8 mouse cellular contexts compared by ENCODE assay signal in genomic region chr3:127451070-127451469, GRCm38 (mm10). TPM values are rescaled to one million over a fixed set of nuclear protein-coding genes. Genes with fewer than 3 reads are reported as not detected.
DNase-seq lines count a peak whose midpoint lies in the region; ATAC-seq and TF ChIP-seq lines count a peak whose summit lies in the region.

No protein-coding gene starts in this region.

- peak; percentile 58 for DNase-seq in heart, postnatal 0 days (ENCODE audit: low spot score)
- DNase-seq in spleen, adult 2 months (ENCODE audit: low read depth in 1 of 2, low spot score in 2 of 2): no peak
- no peak for DNase-seq in spleen, postnatal 36 days (ENCODE audit: low spot score in 2 of 2)
- DNase-seq in forelimb bud, embryonic 11.5 days (ENCODE audit: low read depth, low spot score): peak; percentile 51
- DNase-seq in liver, postnatal 0 days: peak; percentile 48
- peak; percentile 49 for DNase-seq in thymus, postnatal 4 days

- no peaks in the 10 kb centered on the region for H3K36me3 ChIP-seq in heart, postnatal 0 days (replicated peaks; ENCODE audit: control insufficient read depth, insufficient read depth, low read length)
- H3K36me3 ChIP-seq in heart, embryonic 12.5 days: no peaks in the 10 kb centered on the region
- H3K36me3 ChIP-seq in spleen, adult 2 months (ENCODE audit: control insufficient read depth, insufficient read depth, low read length): no peaks in the 10 kb centered on the region
- no peaks in the 10 kb centered on the region for H3K36me3 ChIP-seq in liver, postnatal 0 days (replicated peaks; ENCODE audit: insufficient read depth, low read length)

- no peaks in the 10 kb centered on the region for H3K4me1 ChIP-seq in heart, postnatal 0 days (ENCODE audit: control insufficient read depth, insufficient read depth)
- H3K4me1 ChIP-seq in heart, embryonic 12.5 days (replicated peaks): peaks cover 7% of the 10 kb centered on the region; the same call in 1 of the 2 replicates
- no peaks in the 10 kb centered on the region for H3K4me1 ChIP-seq in spleen, adult 2 months (ENCODE audit: control insufficient read depth, insufficient read depth, insufficient read length)
- H3K4me1 ChIP-seq in liver, postnatal 0 days (ENCODE audit: insufficient read depth): no peaks in the 10 kb centered on the region

- no peak overlapping the region for H3K4me2 ChIP-seq in heart, postnatal 0 days (ENCODE audit: low read depth, low read length)
- no peak overlapping the region for H3K4me2 ChIP-seq in heart, embryonic 12.5 days
- no peak overlapping the region for H3K4me2 ChIP-seq in liver, postnatal 0 days (ENCODE audit: low read depth, low read length)

- no peak for TF ChIP-seq POLR2A in spleen, adult 2 months (IDR thresholded peaks at IDR 0.05; ENCODE audit: low read depth, low read length)

- H3K9ac ChIP-seq in heart, postnatal 0 days (replicated peaks; ENCODE audit: low read depth, low read length): no peak overlapping the region
- no peak overlapping the region for H3K9ac ChIP-seq in heart, embryonic 12.5 days
- no peak overlapping the region for H3K9ac ChIP-seq in liver, postnatal 0 days (replicated peaks)

- H3K9me3 ChIP-seq in heart, postnatal 0 days (replicated peaks; ENCODE audit: control insufficient read depth, low read length): no peaks in the 10 kb centered on the region
- no peaks in the 10 kb centered on the region for H3K9me3 ChIP-seq in heart, embryonic 12.5 days (replicated peaks)
- H3K9me3 ChIP-seq in liver, postnatal 0 days (ENCODE audit: low read length): no peaks in the 10 kb centered on the region

- TF ChIP-seq EP300 in heart, postnatal 0 days (IDR thresholded peaks at IDR 0.05; ENCODE audit: low read depth): no peak
- no peak for TF ChIP-seq EP300 in liver, postnatal 0 days (IDR thresholded peaks at IDR 0.05; ENCODE audit: low read depth)

- peak; percentile 74 for TF ChIP-seq CTCF in heart, postnatal 0 days (IDR thresholded peaks at IDR 0.05; ENCODE audit: low read depth)
- TF ChIP-seq CTCF in spleen, adult 2 months (IDR thresholded peaks at IDR 0.05; ENCODE audit: extremely low read depth, insufficient read depth, insufficient read length, insufficient replicate concordance): peak; percentile 37; the same call in 1 of the 2 replicates
- TF ChIP-seq CTCF in liver, postnatal 0 days (IDR thresholded peaks at IDR 0.05; ENCODE audit: low read depth): peak; percentile 80

- H3K4me3 ChIP-seq in heart, postnatal 0 days (ENCODE audit: low read depth, low read length): no peak overlapping the region
- no peak overlapping the region for H3K4me3 ChIP-seq in heart, embryonic 12.5 days
- H3K4me3 ChIP-seq in spleen, adult 2 months (ENCODE audit: extremely low read depth, insufficient read depth, insufficient read length): no peak overlapping the region
- no peak overlapping the region for H3K4me3 ChIP-seq in liver, postnatal 0 days (ENCODE audit: low read depth, low read length)

- 10% methylated on average over 3 of the region's 3 CpGs for WGBS in heart, postnatal 0 days
- WGBS in heart, embryonic 12.5 days: 3% methylated on average over 3 of the region's 3 CpGs
- WGBS in spleen, adult 2 months: 9% methylated on average over 3 of the region's 3 CpGs
- WGBS in liver, postnatal 0 days (ENCODE audit: insufficient replicate concordance): 8% methylated on average over 3 of the region's 3 CpGs

- no peak for ATAC-seq in heart, postnatal 0 days (ENCODE audit: insufficient read depth, low read depth)
- ATAC-seq in heart, embryonic 12.5 days (ENCODE audit: insufficient number of reproducible peaks, low FRiP score): no peak
- 0 out of 2 replicates have a peak, but pooled peaks have one; percentile 58 for ATAC-seq in cerebellum, adult (ENCODE audit: insufficient number of reproducible peaks, low FRiP score, low TSS enrichment)
- ATAC-seq in liver, postnatal 0 days: no peak

- no peaks in the 10 kb centered on the region for H3K27me3 ChIP-seq in heart, postnatal 0 days (ENCODE audit: control insufficient read depth, insufficient read depth, low read length)
- H3K27me3 ChIP-seq in heart, embryonic 12.5 days (replicated peaks): 0 out of 2 replicates have a peak, but pooled peaks cover 4% of the 10 kb centered on the region
- H3K27me3 ChIP-seq in spleen, adult 2 months (ENCODE audit: control insufficient read depth, insufficient read depth, low read length): no peaks in the 10 kb centered on the region
- no peaks in the 10 kb centered on the region for H3K27me3 ChIP-seq in liver, postnatal 0 days (ENCODE audit: insufficient read depth, low read length)

- no peak overlapping the region for H3K27ac ChIP-seq in heart, postnatal 0 days (ENCODE audit: low read depth)
- no peak overlapping the region for H3K27ac ChIP-seq in heart, embryonic 12.5 days (ENCODE audit: poor library complexity, severe bottlenecking)
- no peak overlapping the region for H3K27ac ChIP-seq in spleen, adult 2 months (ENCODE audit: insufficient read depth, low read length)
- H3K27ac ChIP-seq in liver, postnatal 0 days (ENCODE audit: low read depth): no peak overlapping the region

RNA-seq across cellular contexts. Expression of gene Ank2, which starts 48.1 kb away (rescaled TPM):
- 138 and 177 TPM in 2 replicates for total RNA-seq in heart, postnatal 0 days (2014; rRNA removed; ENCODE audit: low replicate concordance)
- 38.8 and 45.1 TPM in 2 replicates for polyA plus RNA-seq in heart, postnatal 0 days (2015; fragmentation: Nextera tagmentation; extraction: Ambion mirVana)
- 42.5 and 45.7 TPM in 2 replicates for polyA plus RNA-seq in heart, embryonic 12.5 days (2016; fragmentation: Nextera tagmentation; extraction: Ambion mirVana)
- 2.1 and 2.5 TPM in 2 replicates for polyA plus RNA-seq in spleen, adult 2 months (2012; rRNA removed)
- 4.7 and 5.1 TPM in 2 replicates for polyA plus RNA-seq in liver, postnatal 0 days (2015; fragmentation: Nextera tagmentation; extraction: Ambion mirVana)

Comparison
In these comparisons a context has a peak if more than half of its experiments do, and no peak if none do; other contexts are left out.
1. DNase-seq: peak in heart, postnatal 0 days (single experiment), forelimb bud, embryonic 11.5 days (single experiment), liver, postnatal 0 days (single experiment) and thymus, postnatal 4 days (single experiment); none in spleen, adult 2 months (0 of 2) and spleen, postnatal 36 days (0 of 2).
2. Peak in every context shown above with its lines, with median percentiles within 50 percentile points of each other: CTCF ChIP-seq.